Mouse (Mus musculus) gastrocnemius, adult 2 months (tissue): ENCODE measurements around the gene Lrrc4c. TPM values are rescaled to one million over a fixed set of nuclear protein-coding genes. Genes with fewer than 3 reads are reported as not detected.

ENCODE experiments used
- DNase-seq: peaks from one replicate; pipeline ENCODE4 v3.0.0; 2022
- H3K27ac ChIP-seq: fragments of 200-600 bp; 2 replicates; pipeline ENCODE4 v1.8.1; 2022; ENCODE audit warnings: mild to moderate bottlenecking
- H3K4me3 ChIP-seq: fragments of 200-600 bp; 2 replicates; pipeline ENCODE4 v1.8.1; 2022; ENCODE audit warnings: mild to moderate bottlenecking, moderate library complexity
- CTCF ChIP-seq: fragments of 200-600 bp; IDR thresholded peaks from 2 replicates; pipeline ENCODE4 v1.8.1; 2022; ENCODE audit warnings: antibody characterized with exemption, mild to moderate bottlenecking, moderate library complexity
- intact Hi-C: fragments of 180-260 bp; cut with DNase I; formaldehyde crosslinking; loops from one replicate; pipeline ENCODE4 v1.15.1; 2025
- total RNA-seq, 2 experiments: library from RNA; stranded (reverse); gene quantifications; 2 replicates each; pipeline ENCODE4 v1.2.3; 2021

The Lrrc4c gene
- total RNA-seq, 2 experiments from 2014 or later, result 0.10 to 0.11 TPM

GRCm38 (mm10) chr2:97434140-97434539 lies 1116.2 kb downstream of the Lrrc4c start:
- Histone ChIP-seq H3K4me3 (no peak overlapping the region), H3K27ac (no peak overlapping the region)
- no peak for TF ChIP-seq CTCF
- no peak for DNase-seq
- intact Hi-C loops, result no loop called here

DNA sequence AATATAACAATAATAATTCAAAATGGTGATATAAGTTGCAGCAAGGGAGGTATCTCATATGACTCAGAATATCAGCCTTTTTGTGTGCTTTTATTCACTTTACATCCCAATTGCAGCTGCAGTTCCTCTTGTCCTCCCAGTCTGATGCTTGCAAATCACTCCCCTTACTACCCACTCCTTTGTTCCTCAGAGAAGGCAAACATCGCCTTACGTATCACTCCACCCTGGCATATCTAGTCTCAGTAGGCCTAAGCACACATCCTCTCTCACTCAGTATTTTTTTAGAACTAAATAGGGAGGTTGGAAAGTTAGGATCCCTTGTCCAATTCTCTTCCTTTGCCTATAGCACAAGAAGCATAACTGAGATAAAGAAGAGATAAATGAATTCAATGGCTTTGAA lies 1117.6 kb downstream of the Lrrc4c start:
- DNase-seq, result no peak
- TF ChIP-seq CTCF, result no peak
- intact Hi-C loops, result no loop called here
- no peak overlapping the region for H3K27ac ChIP-seq
- H3K4me3 ChIP-seq, result no peak overlapping the region

DNA sequence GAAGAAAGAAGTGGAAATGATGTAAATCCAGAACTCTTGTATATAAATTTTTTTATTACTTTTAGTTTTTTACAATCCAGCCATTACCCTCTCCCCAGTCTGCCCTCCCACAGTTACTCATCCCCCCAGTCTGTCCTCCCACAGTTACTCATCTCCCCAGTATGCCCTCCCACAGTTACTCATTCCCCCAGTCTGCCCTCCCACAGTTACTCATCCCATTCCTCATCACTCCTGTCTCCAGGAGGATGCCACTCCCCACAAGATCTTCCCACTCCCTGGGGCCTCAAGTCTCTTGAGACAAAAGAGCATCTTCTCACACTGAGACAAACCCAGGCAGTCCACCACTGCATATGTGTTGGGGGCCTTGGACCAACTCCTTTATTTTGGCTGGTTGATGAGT lies 1119.8 kb downstream of the Lrrc4c start:
- intact Hi-C loops, result no loop called here
- Histone ChIP-seq H3K27ac (no peak overlapping the region), H3K4me3 (no peak overlapping the region)
- DNase-seq, result no peak
- TF ChIP-seq CTCF, result no peak

DNA sequence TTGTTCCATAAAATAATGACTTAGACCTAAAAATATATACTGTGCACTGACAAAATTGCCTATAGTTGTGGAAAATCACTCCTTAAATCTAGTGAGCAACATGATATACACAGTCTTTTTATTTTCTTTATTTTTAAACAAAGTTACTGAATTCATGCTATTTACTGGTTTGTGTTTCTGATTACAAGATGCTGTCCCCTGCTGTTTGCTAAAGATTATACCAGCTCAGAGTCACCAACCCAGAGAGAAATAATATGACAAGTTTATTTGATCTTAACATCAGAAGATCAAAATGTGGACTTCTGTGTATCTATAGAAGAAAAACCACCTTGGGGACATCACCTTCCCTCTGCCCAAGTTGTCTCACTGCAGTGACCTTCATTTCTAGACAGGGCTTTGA lies 1145.6 kb downstream of the Lrrc4c start:
- intact Hi-C loops, result no loop called here
- DNase-seq, result no peak
- H3K4me3 ChIP-seq, result no peak overlapping the region
- no peak overlapping the region for H3K27ac ChIP-seq
- no peak for TF ChIP-seq CTCF

DNA sequence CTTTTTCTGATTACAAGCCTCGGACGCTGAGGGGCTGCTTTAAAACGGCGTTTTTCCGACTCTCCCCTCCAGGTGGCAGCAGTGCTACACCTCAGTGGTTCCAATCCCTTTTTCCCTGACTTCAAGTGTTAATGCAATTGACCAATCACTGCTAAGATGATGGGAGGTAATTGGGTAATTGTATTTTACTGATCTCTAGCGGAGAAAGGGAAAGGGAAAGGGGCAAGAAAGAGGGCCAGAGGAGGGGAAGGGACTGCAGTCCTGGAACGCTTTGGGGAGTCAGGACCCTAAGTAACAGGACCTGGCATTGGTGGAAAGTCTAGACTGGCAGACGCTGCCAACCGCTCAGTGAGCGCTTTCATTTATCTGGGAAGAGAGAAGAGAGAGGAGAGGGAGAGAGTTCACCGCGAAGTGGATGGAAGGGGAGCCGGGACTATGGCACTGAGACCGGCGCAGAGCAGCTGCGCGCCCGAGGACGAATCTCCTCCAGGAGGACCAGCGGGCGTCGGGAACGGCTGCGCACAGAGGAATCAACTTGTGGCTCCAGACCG lies 1148.3 kb downstream of the Lrrc4c start:
- peak; percentile 75 for TF ChIP-seq CTCF
- DNase-seq, result peak; percentile 69
- Histone ChIP-seq H3K4me3 (peak overlapping the region; percentile 73), H3K27ac (peak overlapping the region; percentile 76)
- intact Hi-C loops, result no loop called here

- peak overlapping the region; percentile 76 for H3K27ac ChIP-seq
- intact Hi-C loops, result no loop called here
- TF ChIP-seq CTCF, result no peak
- H3K4me3 ChIP-seq, result peak overlapping the region; percentile 73
- peak; percentile 24 for DNase-seq
These were observed 1149.1 kb downstream of the Lrrc4c start for GRCm38 (mm10) chr2:97467031-97467549.

- H3K27ac ChIP-seq, result peak overlapping the region; percentile 76
- DNase-seq, result no peak
- H3K4me3 ChIP-seq, result peak overlapping the region; percentile 73
- no peak for TF ChIP-seq CTCF
- intact Hi-C loops, result no loop called here
These were observed 1149.7 kb downstream of the Lrrc4c start for GRCm38 (mm10) chr2:97467664-97468063.

DNA sequence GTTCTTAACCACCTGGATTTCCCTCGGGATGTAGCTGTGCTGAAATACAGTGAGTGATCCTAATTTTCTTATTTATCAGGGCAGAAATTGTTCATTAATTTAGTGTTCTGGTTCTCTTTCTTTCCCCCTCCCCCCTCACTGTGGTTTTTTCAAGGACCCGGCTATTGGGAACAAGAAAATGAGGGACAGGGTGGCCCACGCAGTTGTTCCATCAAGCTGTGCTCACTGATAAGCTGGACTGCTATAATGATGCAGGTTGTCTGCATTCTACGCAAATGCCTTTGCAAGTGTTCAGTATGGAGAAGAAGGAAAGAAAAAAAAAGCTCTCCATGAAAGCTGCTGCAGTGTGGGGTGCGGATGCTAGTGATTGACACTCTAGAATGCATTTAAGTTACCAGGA lies 1150.4 kb downstream of the Lrrc4c start:
- DNase-seq, result no peak
- intact Hi-C loops, result no loop called here
- H3K27ac ChIP-seq, result no peak overlapping the region
- TF ChIP-seq CTCF, result no peak
- peak overlapping the region; percentile 73 for H3K4me3 ChIP-seq

GRCm38 (mm10) chr2:97469396-97469795 lies 1151.4 kb downstream of the Lrrc4c start:
- intact Hi-C loops, result no loop called here
- no peak for DNase-seq
- TF ChIP-seq CTCF, result no peak
- no peak overlapping the region for H3K4me3 ChIP-seq
- no peak overlapping the region for H3K27ac ChIP-seq

- no peak overlapping the region for H3K27ac ChIP-seq
- TF ChIP-seq CTCF, result no peak
- H3K4me3 ChIP-seq, result no peak overlapping the region
- intact Hi-C loops, result no loop called here
- DNase-seq, result no peak
These were observed 1160.4 kb downstream of the Lrrc4c start for GRCm38 (mm10) chr2:97478175-97478924.

DNA sequence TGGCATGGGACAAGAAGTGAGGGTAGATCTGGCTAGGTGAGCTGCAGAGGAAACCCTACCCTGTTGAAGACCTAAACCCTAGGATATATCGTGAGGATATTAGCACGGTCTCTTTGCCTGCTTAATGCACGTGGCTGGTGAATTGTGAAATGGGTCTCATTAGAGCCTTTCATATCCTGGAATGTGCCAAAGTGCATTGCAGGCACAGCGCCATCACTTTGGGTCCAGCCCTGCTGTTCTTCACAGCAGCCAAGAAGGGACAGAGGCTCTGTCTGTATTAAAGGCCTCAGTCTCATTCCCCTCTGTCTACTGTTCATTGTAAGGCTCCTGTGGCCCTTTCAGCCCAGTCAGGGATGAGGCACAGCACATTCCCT lies 1160.9 kb downstream of the Lrrc4c start:
- intact Hi-C loops, result no loop called here
- no peak for TF ChIP-seq CTCF
- Histone ChIP-seq H3K4me3 (no peak overlapping the region), H3K27ac (no peak overlapping the region)
- peak; percentile 43 for DNase-seq

DNA sequence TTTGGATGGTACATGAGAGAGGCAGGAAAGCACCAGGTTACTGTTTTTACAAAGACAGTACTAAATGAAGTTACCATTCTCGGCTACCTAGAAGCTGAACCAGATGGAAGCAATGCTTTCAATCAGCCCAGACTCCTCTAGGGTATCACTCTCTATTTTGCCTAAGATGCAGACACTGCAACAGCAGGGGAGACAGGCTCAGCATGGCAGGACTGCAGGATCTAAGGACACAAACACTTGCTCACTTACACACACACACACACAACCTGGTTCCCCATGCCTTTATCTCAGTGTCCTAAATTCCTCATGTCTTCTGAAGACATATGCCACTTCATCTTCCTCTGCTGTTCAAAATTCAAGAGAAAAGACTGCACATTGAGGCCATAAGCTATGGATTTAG lies 1167.0 kb downstream of the Lrrc4c start:
- no peak overlapping the region for H3K27ac ChIP-seq
- DNase-seq, result no peak
- no peak for TF ChIP-seq CTCF
- intact Hi-C loops, result no loop called here
- no peak overlapping the region for H3K4me3 ChIP-seq

DNA sequence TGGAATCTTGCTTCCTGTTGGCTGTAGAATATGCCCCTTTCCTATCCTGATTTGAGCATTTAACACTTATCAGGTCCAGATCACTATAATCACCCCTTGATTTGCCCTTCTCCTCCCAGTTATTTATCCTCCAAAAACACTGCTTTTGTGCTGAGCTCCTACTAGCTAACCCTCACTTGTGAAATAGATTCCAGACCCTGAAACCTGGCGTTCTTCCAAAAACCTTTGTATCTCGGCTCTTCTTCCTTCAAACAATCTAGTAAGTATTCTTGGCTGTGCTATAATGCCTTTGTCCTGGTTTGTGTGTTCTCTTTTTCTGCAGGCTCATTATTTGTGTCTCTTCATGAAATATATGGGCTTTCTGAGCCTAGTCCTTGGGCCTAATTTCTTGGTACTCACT lies 1167.6 kb downstream of the Lrrc4c start:
- DNase-seq, result no peak
- no peak for TF ChIP-seq CTCF

GRCm38 (mm10) chr2:97487567-97487966 lies 1169.6 kb downstream of the Lrrc4c start:
- intact Hi-C loops, result no loop called here
- no peak for DNase-seq
- no peak for TF ChIP-seq CTCF
- H3K4me3 ChIP-seq, result no peak overlapping the region
- H3K27ac ChIP-seq, result no peak overlapping the region

More for the DNA sequence above, 1167.6 kb downstream of the Lrrc4c start:
- Histone ChIP-seq H3K4me3 (no peak overlapping the region), H3K27ac (no peak overlapping the region)
- intact Hi-C loops, result no loop called here
